Mouse (Mus musculus): ENCODE results near the gene Ccdc9.

GRCm38 (mm10) chr7:16312672-16313311 lies 26.2 kb upstream of the Ccdc9 start:
- no peak for TF ChIP-seq CTCF (IDR thresholded peaks at IDR 0.05; ENCODE audit: extremely low read depth, insufficient read length, insufficient replicate concordance, low read depth, low read length)
- TF ChIP-seq POLR2A (IDR thresholded peaks at IDR 0.05; ENCODE audit: low read depth, low read length), result no peak; the same call in none of the 2 replicates
